Mouse (Mus musculus): Measurements from ENCODE around the gene Tgfbr3. TPM values are rescaled to one million over a fixed set of nuclear protein-coding genes. Genes with fewer than 3 reads are reported as not detected.
"Not testable (repeated sequence)": the region's sequence is repeated elsewhere in the genome, so short reads cannot be mapped to it uniquely, and the experiment has no call there.

Tgfbr3 gene
- total RNA-seq, 2 experiments from 2014 or later, result 16.7 to 21.4 TPM

DNA sequence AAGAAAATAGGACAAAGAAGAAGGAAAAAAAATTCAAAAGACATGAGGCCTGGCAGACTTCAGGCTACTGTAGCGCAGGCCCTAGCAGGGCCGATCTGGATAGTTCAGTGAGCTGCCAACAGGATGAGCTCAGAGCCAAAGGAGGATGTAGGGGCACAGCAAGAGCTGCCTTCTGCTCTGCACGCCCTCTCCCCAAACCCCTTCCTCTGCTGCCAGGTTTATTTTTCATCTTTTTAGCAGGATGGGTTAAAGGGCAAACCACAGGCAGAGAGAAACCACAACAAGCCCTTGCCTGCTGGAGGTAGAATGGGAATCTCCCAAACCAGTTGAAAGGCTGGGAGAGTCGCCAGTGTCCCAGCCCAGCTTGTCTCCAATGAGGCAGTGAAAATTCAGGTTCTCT is 10.2 kb downstream of the Tgfbr3 start:
- no peak for DNase-seq

GRCm38 (mm10) chr5:107276186-107276585 is 13.2 kb downstream of the Tgfbr3 start:
- DNase-seq, result no peak

GRCm38 (mm10) chr5:107272252-107273028 is 17.0 kb downstream of the Tgfbr3 start:
- no peak for DNase-seq

DNA sequence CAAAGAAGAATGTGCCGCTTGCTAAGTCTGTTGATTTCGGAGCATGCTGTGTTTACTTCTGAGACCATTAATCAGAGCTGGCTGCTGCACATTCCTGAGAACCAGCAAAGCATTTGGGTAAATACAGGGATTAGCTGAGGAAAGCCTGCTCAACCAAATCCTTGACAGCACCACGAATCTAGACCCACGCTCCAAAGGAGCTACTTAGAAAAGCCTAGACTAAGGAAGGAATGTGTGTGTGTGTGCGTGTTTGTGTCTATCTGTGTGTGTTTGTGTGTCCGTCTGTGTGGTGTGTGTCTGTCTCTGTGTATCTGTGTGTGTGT is 20.5 kb downstream of the Tgfbr3 start:
- DNase-seq, result no peak

GRCm38 (mm10) chr5:107268121-107269005 is 21.1 kb downstream of the Tgfbr3 start:
- no peak for DNase-seq

- no peak for DNase-seq
These were observed 22.9 kb downstream of the Tgfbr3 start for GRCm38 (mm10) chr5:107266566-107266965.

DNA sequence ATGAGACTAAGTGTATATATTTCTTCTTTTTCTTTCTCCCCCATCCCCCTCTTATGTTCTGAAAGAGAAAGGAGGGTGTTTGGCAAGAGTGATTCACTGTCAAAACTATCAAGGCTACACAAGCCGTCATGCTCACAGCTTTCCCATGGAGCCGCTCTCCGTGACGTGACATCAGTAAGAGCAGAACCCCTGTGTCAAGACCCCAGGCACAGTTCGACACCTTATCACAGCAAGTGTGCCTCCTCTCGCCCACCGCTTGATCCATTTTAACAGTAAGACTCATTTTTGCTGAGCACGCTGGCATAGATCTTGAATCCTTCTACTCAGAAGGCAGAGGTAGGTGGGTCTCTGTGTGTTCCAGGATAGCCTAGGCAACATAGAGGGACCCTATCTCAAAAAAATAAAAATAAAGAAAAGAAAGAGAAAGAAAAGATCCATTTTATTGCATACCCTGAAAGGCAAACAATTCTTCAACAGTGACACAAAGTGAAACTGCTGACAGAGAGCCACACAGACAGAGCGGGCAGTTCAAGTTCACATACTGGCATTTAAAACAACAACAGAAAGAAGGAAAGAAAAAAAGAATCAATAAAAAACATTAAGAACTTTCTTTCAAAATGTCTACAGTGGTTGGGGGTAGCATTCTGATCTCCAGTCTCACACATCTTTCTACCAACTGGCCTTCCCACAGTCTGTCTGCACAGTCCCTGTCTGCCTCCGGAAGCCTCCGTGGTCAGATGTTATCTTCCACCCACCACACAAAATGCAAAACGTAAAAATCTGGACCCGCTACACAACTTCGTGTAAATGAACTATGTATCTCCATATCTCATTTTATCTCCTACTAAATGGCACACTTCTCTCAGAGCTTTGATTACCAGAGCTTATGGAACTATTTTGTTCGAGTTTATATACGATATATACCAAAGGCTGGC is 24.7 kb downstream of the Tgfbr3 start:
- no peak for DNase-seq

DNA sequence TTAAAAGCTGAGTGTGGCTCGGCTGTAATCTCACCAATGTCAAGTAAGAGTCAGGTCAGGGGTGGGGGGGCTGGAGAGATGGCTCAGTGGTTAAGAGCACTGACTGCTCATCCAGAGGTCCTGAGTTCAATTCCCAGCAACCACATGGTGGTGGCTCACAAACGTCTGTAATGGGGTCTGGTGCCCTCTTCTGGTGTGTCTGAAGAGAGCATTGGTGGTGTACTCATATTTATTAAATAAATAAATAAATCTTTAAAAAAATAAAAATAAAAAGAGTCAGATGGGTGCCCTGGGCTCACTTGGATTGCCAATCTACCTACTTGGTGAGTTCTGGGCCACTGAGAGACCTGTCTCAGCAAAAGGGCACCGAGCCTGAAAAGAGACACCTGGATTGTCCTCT is 25.6 kb downstream of the Tgfbr3 start:
- DNase-seq, result no peak

- DNase-seq, result no peak
These were observed 27.5 kb downstream of the Tgfbr3 start for GRCm38 (mm10) chr5:107261930-107262329.

DNA sequence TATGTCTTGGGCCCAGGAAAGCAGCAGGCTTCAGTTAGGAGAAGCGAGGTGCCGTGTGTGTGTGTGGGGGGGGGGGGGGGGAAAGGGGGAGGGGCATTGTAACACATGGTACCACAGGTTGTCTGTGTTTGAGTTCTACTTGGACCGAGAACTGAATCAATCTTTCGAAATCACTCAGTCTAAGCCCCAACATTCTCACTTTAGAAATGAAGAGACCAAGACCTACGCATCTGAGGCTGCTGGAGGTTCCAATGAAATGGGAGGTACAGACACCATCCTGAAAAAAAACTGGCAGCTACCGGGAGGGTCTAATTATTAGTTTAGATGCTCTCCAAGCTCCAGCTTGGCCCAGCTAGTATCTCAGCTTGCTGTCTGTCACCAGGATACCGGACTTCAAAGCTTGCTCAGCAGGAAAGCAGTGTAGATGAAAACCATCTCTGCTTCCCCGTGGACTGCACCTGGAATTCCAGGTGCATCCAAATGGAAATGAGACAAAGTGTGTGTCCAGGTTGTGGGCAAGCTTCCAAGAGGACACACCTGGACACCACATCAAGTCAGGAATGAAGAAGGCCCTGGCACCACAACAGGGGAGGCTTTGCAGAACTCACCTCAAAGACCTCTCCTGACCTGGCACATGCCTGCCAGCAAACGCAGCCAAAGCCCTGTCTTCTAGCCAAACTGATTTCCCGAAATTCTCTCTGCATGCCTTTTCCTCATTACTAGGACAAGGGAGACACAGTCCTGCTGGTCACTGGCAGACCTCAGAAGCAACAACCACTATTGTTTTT is 28.5 kb downstream of the Tgfbr3 start:
- no peak for DNase-seq

- DNase-seq, result no peak
These were observed 29.9 kb downstream of the Tgfbr3 start for GRCm38 (mm10) chr5:107259487-107260040.

DNA sequence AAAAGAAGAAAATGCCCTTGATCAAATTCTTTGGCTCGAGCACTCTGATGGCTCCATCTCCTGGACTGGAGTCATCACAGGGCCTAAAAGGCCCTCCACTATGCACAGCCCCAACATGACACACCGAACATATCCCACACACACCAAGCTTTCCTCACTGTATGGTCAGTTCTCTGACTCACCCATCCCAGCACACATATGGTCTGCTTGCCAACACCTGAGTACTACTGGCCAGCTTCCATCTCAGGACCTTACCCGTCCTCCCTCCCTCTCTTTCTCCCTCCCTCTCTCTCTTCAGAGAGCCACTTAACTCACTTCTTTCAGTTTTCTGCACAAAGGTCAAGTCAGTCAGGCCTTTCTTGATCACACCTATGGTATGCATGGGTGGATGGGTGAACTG is 36.0 kb downstream of the Tgfbr3 start:
- no peak for DNase-seq

DNA sequence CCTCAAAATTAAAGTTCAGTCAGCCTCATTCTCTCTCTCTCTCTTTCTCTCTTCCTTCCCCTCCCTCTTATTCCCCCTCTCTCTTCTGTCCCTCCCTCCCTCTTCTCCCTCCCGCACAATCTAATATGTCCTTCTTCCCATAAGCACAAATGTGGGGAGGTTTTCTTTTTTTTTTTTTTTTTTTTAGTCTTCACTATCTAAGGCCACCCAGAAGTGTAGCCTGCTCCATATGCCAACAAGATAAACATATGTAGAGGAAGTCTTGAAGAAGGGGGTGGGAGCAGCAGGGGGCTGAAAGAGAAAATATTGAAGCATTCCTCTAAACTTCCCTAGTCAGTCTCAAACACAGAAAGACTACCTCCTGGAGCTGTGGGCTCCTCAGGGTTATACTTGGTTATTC is 37.0 kb downstream of the Tgfbr3 start:
- no peak for DNase-seq

- DNase-seq, result peak; percentile 35 to 52
These were observed 37.6 kb downstream of the Tgfbr3 start for GRCm38 (mm10) chr5:107251751-107252305.

GRCm38 (mm10) chr5:107250548-107251272 is 38.7 kb downstream of the Tgfbr3 start:
- no peak for DNase-seq

- no peak for DNase-seq
These were observed 40.7 kb downstream of the Tgfbr3 start for GRCm38 (mm10) chr5:107248732-107249131.

DNA sequence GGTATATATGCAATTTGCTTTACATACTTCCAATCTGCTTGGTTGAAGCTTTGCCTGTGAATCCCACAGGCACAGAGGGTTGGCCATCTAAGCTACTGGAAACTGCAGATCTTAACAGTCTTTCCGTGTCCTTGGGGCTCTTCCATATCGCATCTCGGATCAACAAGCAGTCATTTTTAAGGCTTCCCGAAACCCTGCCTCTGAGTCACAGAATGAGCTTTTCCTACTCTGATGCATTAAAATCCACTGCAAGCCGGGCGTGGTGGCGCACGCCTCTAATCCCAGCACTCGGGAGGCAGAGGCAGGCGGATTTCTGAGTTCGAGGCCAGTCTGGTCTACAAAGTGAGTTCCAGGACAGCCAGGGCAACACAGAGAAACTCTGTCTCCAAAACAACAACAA is 41.1 kb downstream of the Tgfbr3 start:
- not testable (repeated sequence) for DNase-seq

- DNase-seq, result no peak
These were observed 41.6 kb downstream of the Tgfbr3 start for GRCm38 (mm10) chr5:107247786-107248185.

- DNase-seq, result no peak
These were observed 46.0 kb downstream of the Tgfbr3 start for GRCm38 (mm10) chr5:107243445-107243844.

DNA sequence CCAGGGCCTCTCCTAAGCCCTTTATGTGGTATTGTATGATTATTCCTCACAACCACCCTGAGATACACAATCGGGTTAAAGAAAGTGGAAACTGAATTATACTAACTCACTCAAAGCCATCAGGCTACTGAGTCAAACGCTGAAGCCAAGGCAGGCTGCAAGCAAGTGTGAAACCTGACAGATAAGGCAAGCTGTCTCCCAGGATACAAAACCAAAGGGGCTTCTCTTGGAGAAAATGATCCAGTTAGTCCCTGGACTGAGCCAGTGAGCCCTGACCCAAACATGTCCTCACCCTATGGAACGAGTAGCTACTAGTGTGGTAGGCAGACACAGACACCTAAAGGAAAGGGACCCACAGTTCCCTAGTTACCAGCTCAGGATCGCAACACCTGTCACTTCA is 46.4 kb downstream of the Tgfbr3 start:
- no peak for DNase-seq

Measured in layer of hippocampus, postnatal 36 days (tissue).